Mouse (Mus musculus): ENCODE results near the gene Gm3739. TPM values are rescaled to one million over a fixed set of nuclear protein-coding genes. Genes with fewer than 3 reads are reported as not detected.
"Not testable (repeated sequence)": the region's sequence is repeated elsewhere in the genome, so short reads cannot be mapped to it uniquely, and the experiment has no call there.

Gm3739 gene
- polyA plus RNA-seq (2016; fragmentation: Nextera tagmentation; extraction: Ambion mirVana): 2.2 and 3.3 TPM in 2 replicates

DNA sequence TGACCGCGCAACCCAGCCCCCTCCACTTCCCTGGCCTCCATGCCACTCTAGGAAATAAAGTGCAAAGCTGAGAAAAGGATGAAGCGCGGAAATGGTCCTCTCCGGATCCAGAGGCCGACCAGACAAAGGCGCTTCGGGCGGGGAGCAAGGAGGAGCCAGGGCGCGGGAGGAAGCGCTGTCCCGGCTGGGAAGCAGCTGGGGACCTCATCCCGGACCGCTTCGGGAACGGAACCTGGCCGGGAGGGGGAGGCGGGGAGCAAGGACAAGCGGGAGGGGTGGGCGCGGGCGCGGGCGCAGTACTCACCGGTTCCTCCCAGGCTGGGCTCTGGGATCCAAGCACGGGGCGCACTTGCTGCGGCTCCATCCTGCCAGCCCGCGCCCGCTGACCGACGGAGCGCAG lies at the start of gene Gm3739:
Gene Gm3739 (minus strand): TSS at position 389 of the 400 bp plus-strand sequence.
- ATAC-seq (ENCODE audit: low FRiP score, low read depth); H3K4me1 ChIP-seq; H3K27ac ChIP-seq (replicated peaks); H3K9me3 ChIP-seq; H3K27me3 ChIP-seq; H3K36me3 ChIP-seq: not testable (repeated sequence)
- WGBS: 0% methylated on average over 2 of the region's 35 CpGs
- Histone ChIP-seq H3K4me2 (replicated peaks) (peak within 1 kb of the TSS; percentile 56), H3K4me3 (peak within 1 kb of the TSS; percentile 49), H3K9ac (replicated peaks) (peak within 1 kb of the TSS; percentile 62)

DNA sequence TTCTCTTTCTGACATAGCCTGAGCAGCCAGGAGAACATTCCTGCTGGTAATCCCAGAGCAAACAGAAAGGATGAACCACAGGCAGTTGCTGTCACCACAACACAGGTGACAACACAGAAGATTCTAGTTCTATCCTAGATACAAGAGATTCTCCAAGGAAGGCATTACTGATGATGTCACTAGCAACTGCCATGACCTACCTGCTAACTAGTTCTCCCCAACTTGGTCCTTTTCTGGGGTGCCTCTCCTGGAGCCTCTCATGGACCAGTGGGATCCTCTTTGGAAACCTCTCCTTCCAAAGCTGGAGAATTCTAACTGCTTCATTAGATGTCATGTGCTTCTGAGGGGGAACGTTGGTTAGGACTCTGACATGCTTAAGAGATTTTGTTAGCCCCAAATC lies 17.4 kb upstream of the Gm3739 start, which contains the start of gene Gm5797:
Gene Gm5797 (minus strand): TSS at position 101 of the 400 bp plus-strand sequence.
- H3K4me1 ChIP-seq; H3K36me3 ChIP-seq; H3K4me2 ChIP-seq (replicated peaks); ATAC-seq (ENCODE audit: low FRiP score, low read depth); H3K27ac ChIP-seq (replicated peaks); H3K27me3 ChIP-seq; H3K4me3 ChIP-seq; H3K9ac ChIP-seq (replicated peaks); H3K9me3 ChIP-seq: not testable (repeated sequence)
- no CpG with 5 or more reads among the region's 1 CpGs for WGBS

DNA sequence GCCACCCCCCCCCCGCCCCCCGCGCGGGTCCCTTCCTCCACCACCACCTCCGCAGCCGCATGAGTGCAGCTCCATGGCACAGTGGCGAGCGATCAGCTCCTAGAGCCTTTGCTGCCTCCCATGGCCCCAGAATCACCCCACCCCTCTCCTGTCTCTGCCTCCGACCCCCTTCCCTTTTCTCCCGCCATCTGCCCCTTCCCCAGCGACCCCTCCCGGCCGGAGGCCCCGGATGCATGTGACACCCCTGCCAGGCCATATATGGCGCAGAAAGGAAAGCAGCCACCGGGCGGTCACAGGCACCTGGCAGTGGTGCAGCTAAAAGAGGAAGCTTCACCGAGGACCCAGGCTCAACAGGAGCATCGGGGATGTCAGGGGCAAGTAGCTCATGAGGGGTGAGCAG lies 244 bp upstream of the Gm3739 start:
- Histone ChIP-seq H3K9ac (replicated peaks) (peak overlapping the region; percentile 62), H3K4me2 (replicated peaks) (peak overlapping the region; percentile 56), H3K4me3 (peak overlapping the region; percentile 49)
- not testable (repeated sequence) for H3K27ac ChIP-seq (replicated peaks); H3K36me3 ChIP-seq; H3K27me3 ChIP-seq; H3K4me1 ChIP-seq; H3K9me3 ChIP-seq
- 0% methylated on average over 14 of the region's 19 CpGs for WGBS
- peak; percentile 6; the same call in 1 of the 2 replicates for ATAC-seq (ENCODE audit: low FRiP score, low read depth)

DNA sequence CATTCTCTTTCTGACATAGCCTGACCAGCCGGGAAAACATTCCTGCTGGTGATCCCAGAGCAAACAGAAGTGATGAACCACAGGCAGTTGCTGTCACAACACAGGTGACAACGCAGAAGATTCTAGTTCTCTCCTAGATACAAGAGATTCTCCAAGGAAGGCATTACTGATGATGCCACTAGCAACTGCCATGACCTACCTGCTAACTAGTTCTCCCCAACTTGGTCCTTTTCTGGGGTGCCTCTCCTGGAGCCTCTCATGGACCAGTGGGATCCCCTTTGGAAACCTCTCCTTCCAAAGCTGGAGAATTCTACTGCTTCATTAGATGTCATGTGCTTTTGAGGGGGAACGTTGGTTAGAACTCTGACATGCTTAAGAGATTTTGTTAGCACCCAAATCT lies 50.2 kb downstream of the Gm3739 start, which contains the start of gene Gm3727:
Gene Gm3727 (minus strand): TSS at position 101 of the 400 bp plus-strand sequence.
- not testable (repeated sequence) for H3K4me2 ChIP-seq (replicated peaks); ATAC-seq (ENCODE audit: low FRiP score, low read depth); H3K9ac ChIP-seq (replicated peaks); H3K27me3 ChIP-seq; H3K9me3 ChIP-seq; H3K4me3 ChIP-seq; H3K36me3 ChIP-seq; H3K4me1 ChIP-seq; H3K27ac ChIP-seq (replicated peaks)
- WGBS: 74% methylated on average over 3 of the region's 3 CpGs

Other genes starting within 250 kb of the Gm3739 start
- gene Gm3696, start 214.4 kb downstream of the Gm3739 start, polyA plus RNA-seq (2016; fragmentation: Nextera tagmentation; extraction: Ambion mirVana): 2.9 and 3.4 TPM in 2 replicates
- gene Gm6676, start 189.6 kb downstream of the Gm3739 start, polyA plus RNA-seq (2016; fragmentation: Nextera tagmentation; extraction: Ambion mirVana): not detected in 2 replicates
- gene Gm3512, start 140.5 kb downstream of the Gm3739 start, polyA plus RNA-seq (2016; fragmentation: Nextera tagmentation; extraction: Ambion mirVana): 5.1 and 5.6 TPM in 2 replicates
- not detected in 2 replicates for gene Gm16434, start 120.5 kb downstream of the Gm3739 start, polyA plus RNA-seq (2016; fragmentation: Nextera tagmentation; extraction: Ambion mirVana)
- gene Gm3727, start 50.3 kb downstream of the Gm3739 start, polyA plus RNA-seq (2016; fragmentation: Nextera tagmentation; extraction: Ambion mirVana): not detected in 2 replicates
- gene Gm5797, start 17.3 kb upstream of the Gm3739 start, polyA plus RNA-seq (2016; fragmentation: Nextera tagmentation; extraction: Ambion mirVana): not detected in 2 replicates
- gene Gm8374, start 50.1 kb upstream of the Gm3739 start, polyA plus RNA-seq (2016; fragmentation: Nextera tagmentation; extraction: Ambion mirVana): not detected in 2 replicates
- gene Gm3755, start 135.9 kb upstream of the Gm3739 start, polyA plus RNA-seq (2016; fragmentation: Nextera tagmentation; extraction: Ambion mirVana): 0.31 TPM in 1 of 2 replicates, not detected in the other
- 1.5 and 2.8 TPM in 2 replicates for gene Gm3752, start 168.7 kb upstream of the Gm3739 start, polyA plus RNA-seq (2016; fragmentation: Nextera tagmentation; extraction: Ambion mirVana)

Data from midbrain, embryonic 12.5 days (tissue).